In the genomic region with DNA sequence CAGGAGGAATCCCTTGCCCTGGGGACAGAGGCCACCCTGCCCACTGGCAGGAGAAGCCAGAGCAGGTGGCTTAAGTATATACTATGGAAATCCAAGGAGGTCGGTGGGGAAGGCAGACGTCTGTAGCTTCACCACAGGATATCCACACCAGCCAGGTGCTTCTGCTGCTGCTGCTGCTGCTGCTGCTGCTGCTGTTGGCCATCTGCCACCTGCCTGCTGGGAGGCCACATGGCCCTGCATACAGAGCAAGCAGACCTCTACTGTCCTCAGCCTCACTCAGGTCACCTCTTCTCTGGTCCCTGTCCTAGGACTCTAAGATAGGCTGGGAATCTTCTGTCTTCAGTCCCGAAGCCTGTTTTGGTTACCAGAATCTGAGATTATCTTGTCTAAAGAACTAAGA, we compare ENCODE assay signal across 12 mouse cellular contexts.
DNase-seq lines count a peak whose midpoint lies in the region.
"Had no signal": no experiment of that assay in that cellular context is flagged by ENCODE, and none has a peak within 500 bp of the region (broad histone marks: within the 10 kb centered on the region; RNA-seq: fewer than 3 reads in every experiment).

No protein-coding gene starts in this region.

- peak; percentile 2 to 8 for DNase-seq in cerebellum, adult 18-20 months
- no peak for DNase-seq in cerebellum, adult 11 months
- DNase-seq in cerebellum, postnatal 14 days = peak; percentile 31 to 42
- no peak for DNase-seq in cerebellum, adult 8-10 months
- DNase-seq in MN1 (ENCODE audit: low spot score) = peak; percentile 8
- DNase-seq: adrenal gland, adult 8-10 months; adrenal gland, postnatal 14 days; adrenal gland, postnatal 36 days; B cell, adult 2 months; cerebellum, adult 11-12 months; cerebellum, adult 9-10 months; forebrain, postnatal 0 days had no signal

Comparison
In these comparisons a context has a peak if more than half of its experiments do, and no peak if none do; other contexts are left out.
1. DNase-seq: peak in cerebellum, adult 18-20 months (2 of 2), cerebellum, postnatal 14 days (2 of 2) and MN1 (single experiment); none in cerebellum, adult 11 months (single experiment) and cerebellum, adult 8-10 months (single experiment).